Mouse (Mus musculus): ENCODE measurements at regions not wholly inside any gene's neighbourhood (a gene's known extent, or its start where the extent isn't known, plus 50 kb on each side); places are given as distances from the start of the nearest gene placed in this dataset.

GRCm38 (mm10) chr8:6813816-6814215 lies 1708.7 kb upstream of the Slc10a2 start:
- no peak for DNase-seq (ENCODE audit: low spot score)

GRCm38 (mm10) chr8:6807116-6807515 lies 1702.0 kb upstream of the Slc10a2 start:
- DNase-seq (ENCODE audit: low spot score), result no peak

GRCm38 (mm10) chr8:6803199-6803598 lies 1698.0 kb upstream of the Slc10a2 start:
- DNase-seq (ENCODE audit: low spot score), result no peak

DNA sequence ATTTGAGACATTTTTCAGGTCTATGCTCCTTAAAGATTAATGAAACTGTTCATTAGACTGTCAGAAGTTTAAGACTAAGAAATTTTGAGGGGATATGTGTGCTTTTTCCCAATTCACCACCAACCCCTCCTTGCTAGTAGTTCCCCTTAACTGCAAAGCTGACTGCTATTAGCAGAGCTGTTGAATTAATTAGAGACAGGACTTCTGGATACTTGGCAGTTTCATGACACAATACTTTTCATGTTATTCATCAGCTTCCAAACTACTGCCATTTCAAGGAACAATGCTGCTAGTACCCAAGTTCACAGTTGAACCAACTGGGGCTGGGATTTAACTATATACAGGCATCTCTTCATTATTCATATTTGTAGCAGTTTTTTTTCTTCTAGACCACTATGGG lies 1695.9 kb upstream of the Slc10a2 start:
- DNase-seq (ENCODE audit: low spot score), result no peak

GRCm38 (mm10) chr8:6789096-6789495 lies 1683.9 kb upstream of the Slc10a2 start:
- DNase-seq (ENCODE audit: low spot score), result no peak

DNA sequence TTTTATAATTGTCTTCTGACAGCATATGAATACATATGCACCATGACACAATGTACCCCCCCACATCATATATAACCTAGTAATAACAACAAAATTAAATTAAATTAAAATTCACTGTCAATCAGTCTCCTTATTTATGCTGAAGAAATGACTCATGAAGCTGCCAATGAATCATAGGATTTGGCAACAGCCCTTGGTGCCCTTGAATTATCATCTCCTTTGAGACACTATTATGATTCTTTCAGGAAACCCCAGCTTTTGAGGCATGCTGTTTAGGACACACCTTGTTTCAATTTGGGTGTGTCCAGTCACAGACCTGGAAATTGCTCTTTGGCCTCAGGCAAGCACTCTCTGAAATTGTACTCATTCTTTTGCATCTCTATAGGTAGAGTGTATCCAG lies 1675.8 kb upstream of the Slc10a2 start:
- no peak for DNase-seq (ENCODE audit: low spot score)

GRCm38 (mm10) chr8:6775103-6775502 lies 1670.0 kb upstream of the Slc10a2 start:
- DNase-seq (ENCODE audit: low spot score), result no peak

DNA sequence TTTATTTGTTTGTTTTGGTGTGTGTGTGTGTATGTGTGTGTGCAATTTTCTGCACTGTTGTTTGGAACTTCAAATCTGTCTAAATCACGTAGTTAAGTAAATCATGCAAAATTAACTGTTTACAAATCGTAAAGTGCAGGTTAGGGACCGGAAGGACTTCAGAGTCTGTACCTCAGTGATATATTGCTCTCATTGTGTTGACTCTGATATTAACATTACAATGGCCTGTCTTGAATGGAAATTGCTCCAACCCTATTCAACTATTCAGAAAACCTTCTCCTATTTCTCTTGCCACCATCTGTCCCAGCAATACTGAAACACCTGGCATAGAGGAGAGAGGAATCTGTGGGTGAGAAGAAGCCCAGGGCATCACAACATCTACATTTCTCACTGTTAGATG lies 1624.4 kb upstream of the Slc10a2 start:
- DNase-seq (ENCODE audit: low spot score), result no peak

DNA sequence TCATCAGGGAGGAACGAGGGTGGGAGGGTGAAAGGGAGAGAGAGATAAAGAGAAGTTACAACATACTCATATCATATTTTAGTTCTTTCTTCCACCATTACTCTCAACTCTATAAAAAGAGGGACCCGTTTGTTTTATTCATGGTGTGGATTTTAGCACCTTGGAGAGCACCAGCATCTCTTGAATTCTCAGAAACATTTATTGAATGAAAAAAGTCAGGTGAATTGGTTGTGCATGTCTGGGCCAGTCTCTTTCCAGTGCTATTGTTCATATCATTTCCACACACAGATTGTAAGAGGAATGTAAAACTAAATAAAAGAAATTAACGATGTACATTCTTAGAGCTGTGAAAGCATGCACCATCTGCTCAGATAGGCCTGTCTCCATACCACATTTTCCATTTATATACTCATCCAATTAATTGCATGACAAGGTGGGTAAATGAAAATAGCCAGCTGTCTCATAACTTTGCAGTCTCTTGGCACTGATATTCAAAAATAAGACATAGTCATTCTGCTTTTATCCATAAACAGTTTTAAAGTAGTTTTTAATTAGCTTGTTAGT lies 1603.8 kb upstream of the Slc10a2 start:
- DNase-seq (ENCODE audit: low spot score), result no peak

DNA sequence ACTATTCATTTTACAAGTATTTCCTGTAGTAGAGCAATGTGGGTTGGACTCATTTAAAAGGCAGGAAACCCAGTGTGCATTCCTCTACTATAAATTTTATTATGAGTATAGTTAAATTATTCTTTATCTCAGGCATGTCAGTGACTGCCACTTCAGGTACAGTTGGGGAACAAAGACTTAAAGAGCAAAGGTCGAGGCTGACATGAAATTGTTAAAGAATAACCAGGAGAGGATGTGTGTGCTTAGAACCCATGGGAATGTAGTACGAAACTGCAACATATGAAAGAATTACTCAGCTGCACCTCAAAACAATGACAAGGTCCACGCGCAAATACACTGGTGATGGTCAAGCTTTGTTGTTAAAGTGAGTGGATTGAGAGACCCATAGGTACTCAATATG lies 1583.4 kb upstream of the Slc10a2 start:
- DNase-seq (ENCODE audit: low spot score), result no peak

GRCm38 (mm10) chr8:6658860-6659259 lies 1553.7 kb upstream of the Slc10a2 start:
- no peak for DNase-seq (ENCODE audit: low spot score)

DNA sequence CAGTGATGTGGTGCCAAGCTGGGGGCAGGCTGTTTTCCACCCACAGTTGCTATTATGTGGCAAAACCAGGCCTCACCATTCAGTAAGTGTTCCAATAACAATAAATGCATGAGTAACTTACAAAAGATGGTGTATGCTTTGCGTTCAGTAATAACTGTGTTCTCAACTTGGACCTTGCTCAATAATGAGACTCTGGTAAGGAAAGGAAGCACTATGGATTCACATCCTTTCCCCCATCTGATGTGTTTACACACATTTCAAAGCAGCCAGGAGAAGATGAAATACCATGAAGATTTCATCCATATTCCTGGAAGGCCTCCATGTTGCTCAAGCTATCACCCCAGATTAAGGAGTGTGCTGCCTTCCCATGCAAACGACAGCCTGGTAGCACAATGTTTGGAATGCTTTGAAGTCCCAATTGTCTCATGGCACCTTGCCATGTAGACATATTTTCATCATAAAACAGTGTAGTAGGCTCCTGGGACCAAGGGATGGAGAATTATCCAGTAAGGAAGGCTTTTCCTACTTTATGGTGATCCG lies 1552.4 kb upstream of the Slc10a2 start:
- no peak for DNase-seq (ENCODE audit: low spot score)

DNA sequence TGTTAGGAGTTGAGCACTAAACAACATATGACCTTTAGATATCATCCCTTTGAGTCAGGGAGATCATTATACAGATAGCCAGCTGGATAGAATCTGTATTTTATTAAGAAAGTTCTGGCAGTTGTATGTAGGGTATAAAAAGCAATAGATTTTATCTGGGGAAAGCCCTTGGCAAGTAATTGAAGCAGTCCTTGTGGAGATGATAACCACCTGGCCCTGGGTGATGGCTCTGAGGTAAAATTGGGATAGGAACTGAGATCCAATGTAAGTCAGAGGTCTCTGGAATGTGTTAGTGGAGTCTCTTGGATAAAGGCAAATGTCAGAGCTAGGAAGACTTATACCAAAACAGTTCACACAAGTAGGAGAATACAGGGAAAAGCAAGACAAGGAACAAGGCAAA lies 1547.0 kb upstream of the Slc10a2 start:
- DNase-seq (ENCODE audit: low spot score), result no peak

GRCm38 (mm10) chr8:6648083-6648482 lies 1542.9 kb upstream of the Slc10a2 start:
- DNase-seq (ENCODE audit: low spot score), result no peak

- DNase-seq (ENCODE audit: low spot score), result no peak
Measured at GRCm38 (mm10) chr8:6645287-6645957, 1540.3 kb upstream of the Slc10a2 start.

GRCm38 (mm10) chr8:6644396-6644795 lies 1539.2 kb upstream of the Slc10a2 start:
- DNase-seq (ENCODE audit: low spot score), result no peak

- DNase-seq (ENCODE audit: low spot score), result no peak
Measured at GRCm38 (mm10) chr8:6627009-6627557, 1521.9 kb upstream of the Slc10a2 start.

DNA sequence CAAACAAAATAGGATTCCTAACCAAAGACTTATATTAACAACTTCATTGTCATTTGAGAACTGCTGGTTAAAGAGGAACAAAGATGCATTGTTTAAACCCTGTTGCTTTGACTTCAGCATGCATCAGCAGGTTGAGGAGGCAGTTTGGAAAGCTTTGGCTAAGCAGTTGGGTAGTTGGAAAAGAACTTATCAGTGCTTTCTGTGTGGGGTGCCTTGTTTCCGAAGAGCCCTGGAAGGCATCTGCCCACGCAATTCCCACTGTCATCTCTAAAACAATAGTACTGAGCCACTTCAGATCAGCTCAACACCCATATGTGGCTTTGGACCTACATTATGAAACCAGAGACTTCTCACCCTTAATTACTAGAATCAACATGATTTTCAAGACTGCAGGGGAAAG lies 1503.7 kb upstream of the Slc10a2 start:
- no peak for DNase-seq (ENCODE audit: low spot score)

DNA sequence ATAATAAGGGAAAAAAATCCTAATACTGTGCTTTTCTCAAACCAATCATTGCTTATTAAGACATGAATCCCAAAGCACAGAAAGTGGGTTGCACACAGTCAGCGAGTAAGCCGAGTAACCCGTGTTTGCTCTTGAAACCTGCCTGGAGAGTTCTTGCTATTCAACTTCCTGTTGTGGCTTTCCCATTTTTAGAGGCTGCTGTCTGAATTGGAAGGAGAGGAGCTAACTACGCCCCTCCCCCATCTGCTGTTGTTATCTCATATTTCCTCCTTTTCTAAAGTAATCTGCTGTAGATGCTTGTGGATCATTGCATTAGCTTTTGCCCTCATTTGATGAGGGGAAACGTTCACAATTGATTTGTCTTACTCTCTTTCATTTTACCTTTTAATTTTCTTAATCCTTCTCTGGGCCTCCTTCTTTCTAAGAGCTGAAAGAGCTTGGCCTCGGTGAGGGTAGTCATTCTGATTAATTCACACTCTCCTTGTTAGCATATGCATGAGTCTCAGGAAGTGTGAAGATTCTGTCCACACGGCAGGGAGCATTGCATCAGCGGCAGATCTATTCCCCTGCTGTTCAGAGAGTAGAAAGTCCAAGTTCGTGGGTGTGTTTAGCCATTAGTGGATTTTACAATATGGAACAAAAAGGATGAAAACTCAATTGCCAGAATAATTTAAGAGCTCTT lies 1501.8 kb upstream of the Slc10a2 start:
- DNase-seq (ENCODE audit: low spot score), result no peak

DNA sequence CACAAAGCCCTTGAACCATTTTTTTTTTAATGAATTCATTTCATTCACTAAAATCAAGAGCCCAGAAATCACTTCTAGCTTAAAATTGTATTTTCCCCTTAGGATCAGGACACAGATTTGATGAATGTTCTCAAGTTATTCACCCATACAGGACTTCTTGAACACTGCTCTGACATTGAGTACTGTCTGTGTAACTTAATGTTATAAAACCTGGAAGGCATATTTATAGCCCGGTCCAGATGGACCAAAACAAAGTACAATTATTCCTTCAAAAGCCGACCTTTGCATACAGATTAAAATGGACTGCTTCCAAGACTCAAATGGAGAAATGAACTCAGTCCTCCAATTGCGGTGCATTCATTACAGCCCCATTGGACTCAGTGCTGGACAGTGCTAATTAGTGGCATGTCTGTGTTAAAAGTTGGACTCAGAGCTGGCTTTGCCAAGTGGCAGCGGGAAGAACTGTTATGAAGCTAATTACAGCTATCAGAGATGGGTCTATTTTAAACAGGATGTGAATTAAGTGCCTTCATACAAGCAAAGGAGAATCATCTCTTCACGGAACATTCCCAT lies 1499.2 kb upstream of the Slc10a2 start:
- no peak for DNase-seq (ENCODE audit: low spot score)

DNA sequence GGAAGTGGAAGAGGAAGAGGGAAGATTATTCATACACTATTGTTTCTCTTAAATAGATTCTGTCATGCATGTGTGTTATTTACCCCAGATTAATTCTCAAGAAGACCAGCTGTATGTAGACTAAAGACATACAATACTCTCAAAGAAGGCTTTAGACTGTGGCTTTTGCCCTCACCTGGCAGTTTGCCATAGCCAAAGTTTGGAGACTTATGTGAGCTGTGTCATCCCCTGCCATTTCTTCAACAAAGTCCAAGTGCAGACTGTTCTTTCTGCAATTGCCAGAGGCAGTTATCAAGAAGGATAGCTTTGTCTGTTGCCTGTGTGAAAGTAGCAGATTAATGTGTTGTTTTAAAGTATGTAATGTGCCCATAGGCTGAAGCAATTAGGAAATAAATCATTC lies 1485.0 kb upstream of the Slc10a2 start:
- DNase-seq (ENCODE audit: low spot score), result no peak

DNA sequence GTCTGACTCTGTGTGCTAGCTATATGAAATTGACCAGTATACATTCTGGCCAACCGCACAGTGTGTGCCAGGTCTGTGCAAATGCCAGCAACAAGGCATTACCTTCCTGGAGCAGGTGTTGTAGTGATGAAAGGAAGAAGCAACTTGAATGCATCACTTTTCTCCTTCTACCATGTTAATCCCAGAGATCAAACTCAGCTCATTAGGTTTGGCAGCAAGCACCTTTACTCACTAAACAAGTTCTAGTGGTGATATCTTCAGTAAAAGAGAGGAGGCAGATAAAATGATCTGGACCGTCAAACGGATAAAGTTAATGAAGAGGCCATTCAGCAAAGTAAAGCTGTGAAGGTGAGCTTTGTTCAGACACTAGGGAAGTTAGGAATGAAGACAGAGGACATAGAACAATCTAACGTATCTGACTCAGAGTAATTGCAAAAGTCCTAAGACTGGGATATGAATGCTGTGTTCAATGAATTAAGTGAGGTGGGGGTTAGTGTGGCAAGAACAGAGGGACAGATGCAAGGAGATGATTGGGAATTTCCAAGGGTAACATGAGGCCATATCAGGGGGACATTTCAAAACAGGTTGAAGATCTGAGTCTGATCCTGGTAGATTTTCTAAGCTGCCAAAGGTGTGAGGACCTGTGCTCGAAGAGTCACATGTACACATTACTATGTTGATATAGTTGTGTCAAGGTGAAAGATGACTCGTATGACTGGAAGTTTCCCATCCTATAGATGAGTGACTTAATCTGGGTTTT lies 1478.4 kb upstream of the Slc10a2 start:
- no peak for DNase-seq (ENCODE audit: low spot score)

Data from ovary, adult 18-20 months (tissue).